ENCODE assay signal across 8 mouse cellular contexts in genomic region chr2:132741862-132742347, GRCm38 (mm10). TPM values are rescaled to one million over a fixed set of nuclear protein-coding genes. Genes with fewer than 3 reads are reported as not detected.
A peak's percentile ranks its signal among the peaks of the same experiment; 100 is the strongest.
DNase-seq lines count a peak whose midpoint lies in the region; ATAC-seq lines count a peak whose summit lies in the region.

No protein-coding gene starts in this region.

- no peak for ATAC-seq in cerebellum, adult (ENCODE audit: insufficient number of reproducible peaks, low FRiP score, low TSS enrichment)

- DNase-seq in adrenal gland, adult (ENCODE audit: inconsistent age in 2 of 2, low spot score in 1 of 2), result peak; percentile 40 to 79
- no peak for DNase-seq in adrenal gland, postnatal 4 days (ENCODE audit: low spot score in 2 of 2)
- DNase-seq in ovary, adult 18-20 months (ENCODE audit: low spot score), result peak; percentile 5
- DNase-seq in ovary, postnatal 14 days (ENCODE audit: low spot score), result no peak
- DNase-seq in layer of hippocampus, adult 9-11 months, result peak; percentile 89
- peak; percentile 85 for DNase-seq in telencephalon, adult 2 months (ENCODE audit: low read depth, low spot score)
- no peak for DNase-seq in urinary bladder, postnatal 25 days (ENCODE audit: low spot score)

RNA-seq across cellular contexts. Expression of gene Chgb, which starts 39.2 kb away (rescaled TPM):
- total RNA-seq in adrenal gland, postnatal 4 days (2021), result 1,000 to 10,000 TPM; 1,462 to 1,464 TPM

RNA-seq across cellular contexts. Expression of gene Shld1, which starts 55.2 kb away (rescaled TPM):
- 10 to 100 TPM; 12.4 to 12.7 TPM for total RNA-seq in adrenal gland, postnatal 4 days (2021)

Comparison
In these comparisons a context has a peak if more than half of its experiments do, and no peak if none do; other contexts are left out.
1. DNase-seq: peak in adrenal gland, adult (2 of 2), ovary, adult 18-20 months (single experiment), layer of hippocampus, adult 9-11 months (single experiment) and telencephalon, adult 2 months (single experiment); none in adrenal gland, postnatal 4 days (0 of 2), ovary, postnatal 14 days (single experiment) and urinary bladder, postnatal 25 days (single experiment).